Mouse (Mus musculus) monocyte, adult 5-6 weeks (primary cell): Measurements from ENCODE around the gene Zbtb48. TPM values are rescaled to one million over a fixed set of nuclear protein-coding genes. Genes with fewer than 3 reads are reported as not detected.

Experiments used
- ATAC-seq: fragments of 153-309, 156-312 bp; replicated peaks from 2 replicates; pipeline ENCODE4 v1.8.0; 2017; ENCODE audit warnings: mild to moderate bottlenecking; ENCODE audit not compliant: low TSS enrichment, insufficient number of reproducible peaks, severe bottlenecking, poor library complexity, low FRiP score
- total RNA-seq: library from RNA; stranded (forward); fragments of 200-1000, 200-491, 200-594 nt; gene quantifications from 3 replicates; pipeline ENCODE4 v1.2.3, GENCODE M21; 2017

The Zbtb48 gene
- total RNA-seq, 1 experiment from 2014 or later, result 10.8 TPM

GRCm38 (mm10) chr4:151986650-151987049 is 40.8 kb downstream of the Zbtb48 start:
- ATAC-seq, result no peak

- no peak for ATAC-seq
Observed at GRCm38 (mm10) chr4:151985886-151986285, 41.6 kb downstream of the Zbtb48 start.

DNA sequence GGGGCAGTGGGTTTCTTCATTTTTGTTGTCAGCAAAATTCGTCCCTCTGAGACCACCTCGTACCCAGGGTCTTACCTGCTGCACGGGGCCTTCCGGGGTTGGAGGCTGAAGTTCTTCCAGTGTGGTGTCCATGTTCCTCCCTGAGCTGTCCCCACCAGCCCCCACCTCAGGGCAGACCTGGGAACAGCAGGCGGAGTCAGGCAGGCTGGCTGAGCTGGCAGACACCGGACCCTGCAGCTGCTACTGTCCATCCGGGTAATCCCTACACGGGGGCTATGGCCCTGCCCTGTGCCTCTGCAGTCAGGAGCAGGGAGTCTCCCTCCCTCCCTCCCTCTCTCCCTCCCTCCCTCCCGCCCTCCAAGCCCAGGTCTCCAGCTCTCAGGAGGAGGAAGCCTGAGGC is 43.9 kb downstream of the Zbtb48 start:
- no peak for ATAC-seq

- ATAC-seq, result no peak
Observed at GRCm38 (mm10) chr4:151983043-151983442, 44.4 kb downstream of the Zbtb48 start.

DNA sequence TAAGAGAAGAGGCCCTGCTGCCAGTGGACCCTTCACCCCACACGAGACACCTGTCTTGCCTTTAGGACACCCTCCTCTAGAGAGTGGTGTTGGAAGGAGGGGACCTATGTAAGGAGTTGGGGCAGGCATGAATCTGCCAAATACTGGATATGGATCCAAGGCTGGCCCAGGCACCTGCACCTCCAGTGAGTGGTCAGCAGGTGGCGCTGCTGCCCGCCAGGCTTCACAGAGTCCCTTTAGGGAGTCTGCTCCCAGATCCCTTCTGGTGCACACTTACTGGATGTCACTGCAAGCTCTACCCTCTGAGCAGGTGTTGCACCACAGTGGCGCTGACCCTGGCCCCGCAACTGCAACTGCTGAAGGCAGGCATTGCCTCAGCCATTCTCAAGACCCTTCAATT is 46.1 kb downstream of the Zbtb48 start:
- ATAC-seq, result peak; percentile 77

GRCm38 (mm10) chr4:151980699-151981098 is 46.8 kb downstream of the Zbtb48 start:
- no peak for ATAC-seq

DNA sequence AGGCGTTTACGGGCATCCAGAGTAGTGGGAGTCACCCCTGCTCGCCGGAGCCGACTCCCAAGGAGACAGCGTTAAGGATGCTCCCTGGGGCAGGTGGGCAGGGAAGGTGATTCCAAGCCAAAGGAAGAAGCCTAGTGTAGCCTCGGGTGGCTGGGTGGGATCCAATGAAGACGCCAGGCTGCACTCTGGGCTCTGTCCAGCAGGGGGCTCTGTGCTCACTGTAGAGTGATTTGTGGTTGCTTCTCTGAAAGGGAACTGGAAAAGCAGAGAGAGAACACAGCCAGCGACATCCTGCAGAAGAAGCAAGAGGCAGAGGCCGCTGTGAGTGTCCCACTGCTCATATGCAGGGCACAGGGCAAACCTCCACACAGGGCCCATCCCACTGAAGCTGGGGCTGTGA is 49.7 kb downstream of the Zbtb48 start:
- peak; percentile 51 for ATAC-seq

DNA sequence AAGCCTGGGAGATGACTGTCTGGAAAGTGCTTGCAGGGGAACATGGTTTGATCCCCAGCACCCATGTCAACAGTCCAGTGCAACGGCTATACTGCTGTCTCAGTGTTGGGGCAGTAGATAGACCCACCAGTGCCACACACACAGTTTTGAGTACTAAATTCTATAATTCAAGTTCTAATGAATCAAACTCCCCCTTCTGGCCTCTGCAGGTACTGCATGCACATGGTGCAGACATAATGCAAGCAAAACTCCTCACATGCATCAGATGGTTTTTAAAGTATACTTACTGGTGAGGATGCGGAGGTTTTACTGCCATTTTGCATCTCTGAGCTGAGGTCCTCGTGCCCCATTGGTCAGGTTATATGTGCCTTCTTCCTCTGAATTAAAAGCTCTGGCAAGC is 52.0 kb downstream of the Zbtb48 start:
- ATAC-seq, result no peak

- no peak for ATAC-seq
Observed at GRCm38 (mm10) chr4:151972221-151972967, 55.1 kb downstream of the Zbtb48 start.

Other genes starting within 250 kb of the Zbtb48 start
- 8.8 to 43.8 TPM (median 22.1 TPM) in 3 replicates for gene Camta1, start 165.8 kb downstream of the Zbtb48 start, total RNA-seq
- 20.1 to 46.9 TPM (median 23.0 TPM) in 3 replicates for gene Dnajc11, start 94.0 kb downstream of the Zbtb48 start, total RNA-seq
- 7.5 to 11.4 TPM (median 10.5 TPM) in 3 replicates for gene Thap3, start 38.7 kb downstream of the Zbtb48 start, total RNA-seq
- gene Phf13, start 31.4 kb downstream of the Zbtb48 start, total RNA-seq, result 6.7 to 8.8 TPM (median 7.8 TPM) in 3 replicates
- 7.1 to 11.1 TPM (median 9.6 TPM) in 3 replicates for gene Klhl21, start 18.9 kb downstream of the Zbtb48 start, total RNA-seq
- gene Tas1r1, start 10.9 kb upstream of the Zbtb48 start, total RNA-seq, result not detected in 3 replicates
- gene Nol9, start 11.7 kb upstream of the Zbtb48 start, total RNA-seq, result 12.1 to 23.8 TPM (median 16.9 TPM) in 3 replicates
- 2.5 to 8.2 TPM (median 5.6 TPM) in 3 replicates for gene Plekhg5, start 44.8 kb upstream of the Zbtb48 start, total RNA-seq
- 1.3 to 4.7 TPM in 2 of 3 replicates, not detected in the other for gene Tnfrsf25, start 88.3 kb upstream of the Zbtb48 start, total RNA-seq
- gene Espn, start 124.7 kb upstream of the Zbtb48 start, total RNA-seq, result 0.53 to 2.0 TPM (median 0.78 TPM) in 3 replicates
- not detected in 3 replicates for gene Hes2, start 131.2 kb upstream of the Zbtb48 start, total RNA-seq
- gene Acot7, start 150.5 kb upstream of the Zbtb48 start, total RNA-seq, result 18.1 to 62.4 TPM (median 30.9 TPM) in 3 replicates
- gene Gpr153, start 246.6 kb upstream of the Zbtb48 start, total RNA-seq, result 0.39 to 0.86 TPM in 2 of 3 replicates, not detected in the other